In genomic region chr8:123419711-123420110, GRCm38 (mm10) we compare ENCODE assay signal across 17 mouse cellular contexts.
DNase-seq lines count a peak whose midpoint lies in the region.
"Had no signal": no experiment of that assay in that cellular context is flagged by ENCODE, and none has a peak within 500 bp of the region (broad histone marks: within the 10 kb centered on the region; RNA-seq: fewer than 3 reads in every experiment).

No protein-coding gene starts in this region.

- peak; percentile 1 for DNase-seq in ES-CJ7 (ENCODE audit: low read depth, low spot score)
- DNase-seq in MEL-GATA-1-ER (ENCODE audit: extremely low read depth, low read depth): peak; percentile 74
- peak; percentile 0 for DNase-seq in ZHBTc4 (ENCODE audit: low read depth, low spot score)
- no peak for DNase-seq in Muller cell, postnatal 12 days (ENCODE audit: inconsistent ontology term)
- no peak for DNase-seq in right cerebral cortex, postnatal 36 days (ENCODE audit: low spot score in 2 of 2)
- DNase-seq in c-Kit-positive CD71-positive TER-119-positive erythroid progenitor cells, embryonic 14.5 days (ENCODE audit: low spot score): no peak
- DNase-seq: adrenal gland, adult 8-10 months; adrenal gland, postnatal 14 days; adrenal gland, postnatal 36 days; B cell, adult 2 months; cerebellum, adult 11 months; cerebellum, adult 18-20 months; cerebellum, adult 8-10 months; cerebellum, adult 9-11 months; cerebellum, postnatal 14 days; cerebellum, postnatal 36 days; embryo, embryonic 11 days had no signal

Comparison
In these comparisons a context has a peak if more than half of its experiments do, and no peak if none do; other contexts are left out.
1. DNase-seq: peak in ES-CJ7 (single experiment), MEL-GATA-1-ER (single experiment) and ZHBTc4 (single experiment); none in Muller cell, postnatal 12 days (single experiment), right cerebral cortex, postnatal 36 days (0 of 2) and c-Kit-positive CD71-positive TER-119-positive erythroid progenitor cells, embryonic 14.5 days (single experiment).